Mouse (Mus musculus): Measurements from ENCODE around the gene Lrrc63. TPM values are rescaled to one million over a fixed set of nuclear protein-coding genes. Genes with fewer than 3 reads are reported as not detected.
"Not testable (repeated sequence)": the region's sequence is repeated elsewhere in the genome, so short reads cannot be mapped to it uniquely, and the experiment has no call there.

The Lrrc63 gene
- polyA plus RNA-seq, 1 experiment from 2014 or later: not detected

DNA sequence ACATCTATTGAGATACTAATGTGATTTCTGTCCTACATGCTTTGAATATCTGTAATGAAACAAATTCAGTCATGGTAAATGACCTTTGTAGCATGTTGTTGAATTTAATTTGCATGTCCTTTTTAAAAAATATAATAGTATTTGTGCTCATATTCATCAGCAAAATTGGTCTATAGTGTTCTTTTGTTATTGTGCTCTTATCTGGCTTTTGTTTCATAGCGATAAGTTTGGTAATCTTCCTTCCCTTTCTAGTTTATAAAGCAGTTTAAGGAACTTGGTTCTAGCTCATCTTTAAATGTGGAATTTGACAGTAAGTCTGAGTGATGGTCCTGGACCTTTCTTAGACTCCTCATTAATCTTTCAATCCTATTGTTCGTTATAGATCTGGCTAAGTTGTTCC lies 28.7 kb upstream of the Lrrc63 start:
- no peak for ATAC-seq (ENCODE audit: insufficient number of reproducible peaks, insufficient read depth, low FRiP score, low read depth)

DNA sequence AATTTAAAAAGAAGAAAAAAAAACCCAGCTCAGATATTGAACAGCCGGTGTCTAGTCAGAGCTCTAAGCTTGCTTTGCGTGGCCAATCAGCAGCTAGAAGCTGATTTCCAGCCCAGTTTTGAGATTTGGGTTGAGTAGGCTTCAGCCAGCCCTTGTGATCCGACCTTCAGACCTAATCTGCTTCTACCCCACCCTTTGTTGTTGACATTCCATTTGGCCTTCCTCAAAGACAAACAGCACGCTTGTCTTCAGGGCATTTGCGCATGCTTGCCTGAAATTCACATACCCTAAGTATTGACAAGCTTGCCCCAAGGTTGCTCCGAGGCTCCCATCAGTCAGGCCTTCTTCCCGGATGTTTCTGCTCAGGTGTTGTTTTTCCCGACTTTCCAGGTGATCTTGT lies 23.8 kb upstream of the Lrrc63 start:
- no peak for ATAC-seq (ENCODE audit: insufficient number of reproducible peaks, insufficient read depth, low FRiP score, low read depth)
- 70% methylated on average over 8 of the region's 8 CpGs for WGBS
- no peaks in the 10 kb centered on the region for H3K9me3 ChIP-seq (ENCODE audit: control insufficient read depth, low read length)
- no peak overlapping the region for H3K27ac ChIP-seq (replicated peaks in 1 of 2; ENCODE audit: control insufficient read depth in 1 of 2, insufficient read depth in 1 of 2, low read depth in 2 of 2, low read length in 2 of 2)
- no peak overlapping the region for H3K4me2 ChIP-seq (ENCODE audit: low read length)
- no peak overlapping the region for H3K4me3 ChIP-seq (ENCODE audit: control insufficient read depth in 1 of 2, insufficient read depth in 1 of 2, low read depth in 1 of 2, low read length in 2 of 2)
- no peaks in the 10 kb centered on the region for H3K4me1 ChIP-seq (ENCODE audit: control insufficient read depth in 2 of 2, insufficient read depth in 2 of 2, low read length in 2 of 2)
- H3K36me3 ChIP-seq (ENCODE audit: control insufficient read depth, insufficient read depth, low read length): no peaks in the 10 kb centered on the region
- H3K9ac ChIP-seq (ENCODE audit: low read length): no peak overlapping the region
- H3K27me3 ChIP-seq (ENCODE audit: control insufficient read depth, insufficient read depth, low read length): no peaks in the 10 kb centered on the region

More for the DNA sequence above, 28.7 kb upstream of the Lrrc63 start:
- Histone ChIP-seq H3K36me3 (ENCODE audit: control insufficient read depth, insufficient read depth, low read length) (no peaks in the 10 kb centered on the region), H3K4me1 (ENCODE audit: control insufficient read depth in 2 of 2, insufficient read depth in 2 of 2, low read length in 2 of 2) (no peaks in the 10 kb centered on the region), H3K9ac (ENCODE audit: low read length) (no peak overlapping the region), H3K9me3 (ENCODE audit: control insufficient read depth, low read length) (no peaks in the 10 kb centered on the region), H3K27me3 (ENCODE audit: control insufficient read depth, insufficient read depth, low read length) (no peaks in the 10 kb centered on the region), H3K27ac (replicated peaks in 1 of 2; ENCODE audit: control insufficient read depth in 1 of 2, insufficient read depth in 1 of 2, low read depth in 2 of 2, low read length in 2 of 2) (no peak overlapping the region), H3K4me3 (ENCODE audit: control insufficient read depth in 1 of 2, insufficient read depth in 1 of 2, low read depth in 1 of 2, low read length in 2 of 2) (no peak overlapping the region), H3K4me2 (ENCODE audit: low read length) (no peak overlapping the region)
- 86% methylated on average over 2 of the region's 2 CpGs for WGBS

DNA sequence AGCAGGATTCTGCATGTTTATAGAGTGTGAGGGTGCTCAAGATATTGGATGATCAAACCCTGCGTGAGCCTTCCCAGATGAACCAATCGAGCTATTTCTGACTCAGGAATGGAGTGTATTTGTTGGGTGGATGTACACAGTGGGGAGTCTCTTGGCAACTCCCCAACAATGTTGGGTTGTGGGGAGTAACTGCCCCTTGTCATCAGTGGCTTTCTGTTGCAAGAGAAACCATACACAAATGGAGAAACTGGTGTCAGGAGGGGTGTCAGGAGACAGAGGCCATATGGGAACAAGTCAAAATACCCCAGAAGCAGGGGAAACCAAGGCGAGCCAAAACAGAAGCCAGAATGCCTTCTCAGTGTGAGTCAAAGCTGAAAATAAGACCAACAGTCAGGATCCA lies 20.5 kb upstream of the Lrrc63 start:
- Histone ChIP-seq H3K4me3 (ENCODE audit: control insufficient read depth in 1 of 2, insufficient read depth in 1 of 2, low read depth in 1 of 2, low read length in 2 of 2) (no peak overlapping the region), H3K27me3 (ENCODE audit: control insufficient read depth, insufficient read depth, low read length) (no peaks in the 10 kb centered on the region), H3K9ac (ENCODE audit: low read length) (no peak overlapping the region), H3K27ac (replicated peaks in 1 of 2; ENCODE audit: control insufficient read depth in 1 of 2, insufficient read depth in 1 of 2, low read depth in 2 of 2, low read length in 2 of 2) (no peak overlapping the region), H3K4me2 (ENCODE audit: low read length) (no peak overlapping the region), H3K9me3 (ENCODE audit: control insufficient read depth, low read length) (no peaks in the 10 kb centered on the region), H3K36me3 (ENCODE audit: control insufficient read depth, insufficient read depth, low read length) (no peaks in the 10 kb centered on the region), H3K4me1 (ENCODE audit: control insufficient read depth in 2 of 2, insufficient read depth in 2 of 2, low read length in 2 of 2) (no peaks in the 10 kb centered on the region; a peak in 1 of 4 replicates)
- ATAC-seq (ENCODE audit: insufficient number of reproducible peaks, insufficient read depth, low FRiP score, low read depth): no peak
- 60% methylated on average over 3 of the region's 3 CpGs for WGBS

DNA sequence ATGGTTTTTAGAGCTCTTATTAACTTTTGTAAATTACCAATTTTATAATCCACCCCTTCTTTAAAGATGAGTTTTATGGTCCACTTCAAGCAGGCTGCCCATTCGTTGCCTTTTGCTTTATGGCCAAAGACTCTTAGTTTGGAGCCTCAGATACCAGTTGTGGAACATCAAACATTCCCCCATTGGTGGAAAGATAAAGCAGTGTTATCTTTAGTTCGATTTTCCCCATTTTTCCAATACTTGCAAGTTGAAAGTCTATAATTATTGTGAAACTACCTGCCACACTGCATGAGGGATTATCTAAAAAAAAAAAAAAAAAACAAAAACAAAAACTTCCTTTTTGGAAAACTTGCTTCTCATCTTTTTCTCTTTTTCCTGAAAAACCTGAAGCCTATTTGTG lies 20.0 kb upstream of the Lrrc63 start:
- Histone ChIP-seq H3K4me1 (ENCODE audit: control insufficient read depth in 2 of 2, insufficient read depth in 2 of 2, low read length in 2 of 2) (no peaks in the 10 kb centered on the region; a peak in 1 of 4 replicates), H3K4me3 (ENCODE audit: control insufficient read depth in 1 of 2, insufficient read depth in 1 of 2, low read depth in 1 of 2, low read length in 2 of 2) (no peak overlapping the region), H3K4me2 (ENCODE audit: low read length) (no peak overlapping the region), H3K9me3 (ENCODE audit: control insufficient read depth, low read length) (no peaks in the 10 kb centered on the region), H3K36me3 (ENCODE audit: control insufficient read depth, insufficient read depth, low read length) (no peaks in the 10 kb centered on the region), H3K27me3 (ENCODE audit: control insufficient read depth, insufficient read depth, low read length) (no peaks in the 10 kb centered on the region), H3K9ac (ENCODE audit: low read length) (no peak overlapping the region), H3K27ac (replicated peaks in 1 of 2; ENCODE audit: control insufficient read depth in 1 of 2, insufficient read depth in 1 of 2, low read depth in 2 of 2, low read length in 2 of 2) (no peak overlapping the region)
- 50% methylated on average over 2 of the region's 2 CpGs for WGBS
- ATAC-seq (ENCODE audit: insufficient number of reproducible peaks, insufficient read depth, low FRiP score, low read depth): no peak

DNA sequence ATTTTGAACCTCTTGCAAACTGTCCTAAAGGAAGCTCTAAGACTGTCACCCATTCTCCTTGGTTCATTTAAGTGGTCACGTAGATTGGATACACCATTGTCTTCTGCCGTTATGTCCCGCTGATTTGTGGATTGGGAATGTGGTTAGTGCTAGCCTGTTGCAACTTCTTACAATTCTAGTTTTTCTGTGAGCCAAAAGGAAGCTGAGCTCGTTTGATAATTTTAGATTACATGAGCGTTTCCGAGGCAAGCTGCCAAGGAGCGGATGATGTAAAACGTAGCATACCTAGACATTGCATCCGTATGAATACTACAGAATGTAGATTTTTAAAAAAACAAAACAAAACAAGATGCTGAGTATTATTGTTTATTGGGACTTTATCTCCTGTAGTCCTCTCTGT lies 17.5 kb upstream of the Lrrc63 start:
- H3K4me2 ChIP-seq (ENCODE audit: low read length): no peak overlapping the region

DNA sequence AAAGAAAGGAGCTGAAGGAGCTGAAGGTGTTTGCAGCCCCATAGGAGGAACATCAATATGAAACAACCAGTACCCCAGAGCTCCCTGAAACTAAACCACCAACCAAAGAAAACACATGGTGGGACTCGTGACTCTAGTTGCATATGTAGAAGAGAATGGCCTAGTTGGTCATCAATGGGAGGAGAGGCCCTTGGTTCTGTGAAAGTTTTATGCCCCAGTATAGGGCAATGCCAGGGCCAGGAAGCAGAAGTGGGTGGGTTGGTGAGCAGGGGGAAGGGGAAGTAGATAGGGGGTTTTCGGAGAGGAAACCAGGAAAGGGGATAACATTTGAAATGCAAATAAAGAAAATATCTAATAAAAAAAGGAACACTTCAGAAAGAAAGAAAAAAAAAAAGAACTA lies 17.0 kb upstream of the Lrrc63 start:
- H3K4me2 ChIP-seq (ENCODE audit: low read length); H3K4me3 ChIP-seq (ENCODE audit: control insufficient read depth in 1 of 2, insufficient read depth in 1 of 2, low read depth in 1 of 2, low read length in 2 of 2); H3K9ac ChIP-seq (ENCODE audit: low read length); H3K27ac ChIP-seq (replicated peaks in 1 of 2; ENCODE audit: control insufficient read depth in 1 of 2, insufficient read depth in 1 of 2, low read depth in 2 of 2, low read length in 2 of 2); H3K9me3 ChIP-seq (ENCODE audit: control insufficient read depth, low read length); H3K27me3 ChIP-seq (ENCODE audit: control insufficient read depth, insufficient read depth, low read length); H3K4me1 ChIP-seq (ENCODE audit: control insufficient read depth in 2 of 2, insufficient read depth in 2 of 2, low read length in 2 of 2); H3K36me3 ChIP-seq (ENCODE audit: control insufficient read depth, insufficient read depth, low read length); ATAC-seq (ENCODE audit: insufficient number of reproducible peaks, insufficient read depth, low FRiP score, low read depth): not testable (repeated sequence)
- 64% methylated on average over 2 of the region's 2 CpGs for WGBS

More for the DNA sequence above, 17.5 kb upstream of the Lrrc63 start:
- no peaks in the 10 kb centered on the region for H3K9me3 ChIP-seq (ENCODE audit: control insufficient read depth, low read length)
- H3K36me3 ChIP-seq (ENCODE audit: control insufficient read depth, insufficient read depth, low read length): no peaks in the 10 kb centered on the region
- no peak overlapping the region for H3K9ac ChIP-seq (ENCODE audit: low read length)
- no peaks in the 10 kb centered on the region for H3K27me3 ChIP-seq (ENCODE audit: control insufficient read depth, insufficient read depth, low read length)
- ATAC-seq (ENCODE audit: insufficient number of reproducible peaks, insufficient read depth, low FRiP score, low read depth): no peak
- 48% methylated on average over 9 of the region's 9 CpGs for WGBS
- no peak overlapping the region for H3K27ac ChIP-seq (replicated peaks in 1 of 2; ENCODE audit: control insufficient read depth in 1 of 2, insufficient read depth in 1 of 2, low read depth in 2 of 2, low read length in 2 of 2)
- no peak overlapping the region for H3K4me3 ChIP-seq (ENCODE audit: control insufficient read depth in 1 of 2, insufficient read depth in 1 of 2, low read depth in 1 of 2, low read length in 2 of 2)
- H3K4me1 ChIP-seq (ENCODE audit: control insufficient read depth in 2 of 2, insufficient read depth in 2 of 2, low read length in 2 of 2): no peaks in the 10 kb centered on the region; a peak in 1 of 4 replicates

DNA sequence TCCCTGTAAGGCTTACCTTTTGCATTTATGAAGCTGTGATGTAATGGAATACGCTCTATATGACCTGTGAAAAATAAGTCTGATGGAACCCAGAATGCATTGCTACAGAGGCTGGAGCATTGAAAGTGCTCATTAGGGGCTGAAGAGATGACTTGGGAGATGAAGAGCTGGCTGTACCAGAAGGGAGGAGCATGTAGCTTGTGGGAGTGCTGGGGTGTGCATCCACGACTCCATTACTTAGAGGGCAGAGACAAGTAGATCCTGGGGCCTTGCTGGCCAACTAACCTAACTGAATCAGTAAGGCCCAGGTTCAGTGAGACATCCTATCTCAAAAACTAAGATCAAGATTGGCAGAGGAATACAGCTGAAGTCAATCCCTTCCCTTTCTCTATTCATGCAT lies 8.5 kb upstream of the Lrrc63 start:
- H3K9me3 ChIP-seq (ENCODE audit: control insufficient read depth, low read length): no peaks in the 10 kb centered on the region
- ATAC-seq (ENCODE audit: insufficient number of reproducible peaks, insufficient read depth, low FRiP score, low read depth): no peak
- no peak overlapping the region for H3K27ac ChIP-seq (replicated peaks in 1 of 2; ENCODE audit: control insufficient read depth in 1 of 2, insufficient read depth in 1 of 2, low read depth in 2 of 2, low read length in 2 of 2)
- no peaks in the 10 kb centered on the region for H3K36me3 ChIP-seq (ENCODE audit: control insufficient read depth, insufficient read depth, low read length)
- no peak overlapping the region for H3K9ac ChIP-seq (ENCODE audit: low read length)
- H3K27me3 ChIP-seq (ENCODE audit: control insufficient read depth, insufficient read depth, low read length): no peaks in the 10 kb centered on the region
- H3K4me3 ChIP-seq (ENCODE audit: control insufficient read depth in 1 of 2, insufficient read depth in 1 of 2, low read depth in 1 of 2, low read length in 2 of 2): no peak overlapping the region
- peaks cover 0 to 8% of the 10 kb centered on the region in 2 experiments; a peak in 3 of 4 replicates for H3K4me1 ChIP-seq (ENCODE audit: control insufficient read depth in 2 of 2, insufficient read depth in 2 of 2, low read length in 2 of 2)
- H3K4me2 ChIP-seq (ENCODE audit: low read length): no peak overlapping the region
- WGBS: 86% methylated on average over 2 of the region's 2 CpGs

DNA sequence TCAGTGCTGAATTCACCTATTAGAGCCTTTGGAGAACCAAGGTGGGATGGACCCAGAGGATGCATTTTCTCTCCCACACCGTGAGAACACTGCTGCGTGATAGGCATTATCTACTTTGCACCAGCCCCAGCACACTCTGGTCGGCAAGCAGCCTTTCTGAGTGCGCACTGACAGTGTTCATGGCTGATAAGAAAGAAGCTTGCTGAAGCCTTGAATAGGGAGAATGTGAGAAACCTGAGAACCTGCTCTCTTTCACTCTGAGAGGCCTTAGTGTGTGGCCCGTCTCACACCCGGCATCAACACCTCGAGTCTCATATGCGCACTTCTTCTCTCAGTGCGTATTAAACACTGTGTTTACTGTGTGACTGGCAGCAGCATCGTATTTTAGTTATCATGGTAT lies 7.8 kb upstream of the Lrrc63 start:
- no peaks in the 10 kb centered on the region for H3K27me3 ChIP-seq (ENCODE audit: control insufficient read depth, insufficient read depth, low read length)
- peaks cover 0 to 8% of the 10 kb centered on the region in 2 experiments; a peak in 3 of 4 replicates for H3K4me1 ChIP-seq (ENCODE audit: control insufficient read depth in 2 of 2, insufficient read depth in 2 of 2, low read length in 2 of 2)
- H3K9me3 ChIP-seq (ENCODE audit: control insufficient read depth, low read length): no peaks in the 10 kb centered on the region
- no peak overlapping the region for H3K9ac ChIP-seq (ENCODE audit: low read length)
- H3K4me2 ChIP-seq (ENCODE audit: low read length): peak overlapping the region; percentile 13; the same call in 1 of the 2 replicates
- no peak for ATAC-seq (ENCODE audit: insufficient number of reproducible peaks, insufficient read depth, low FRiP score, low read depth)
- H3K27ac ChIP-seq (replicated peaks in 1 of 2; ENCODE audit: control insufficient read depth in 1 of 2, insufficient read depth in 1 of 2, low read depth in 2 of 2, low read length in 2 of 2): no peak overlapping the region
- 11% methylated on average over 10 of the region's 10 CpGs for WGBS
- no peak overlapping the region for H3K4me3 ChIP-seq (ENCODE audit: control insufficient read depth in 1 of 2, insufficient read depth in 1 of 2, low read depth in 1 of 2, low read length in 2 of 2)
- no peaks in the 10 kb centered on the region for H3K36me3 ChIP-seq (ENCODE audit: control insufficient read depth, insufficient read depth, low read length)

All from heart, embryonic 14.5 days (tissue).